16 mouse cellular contexts compared by ENCODE assay signal in genomic region chr10:89273001-89273680, GRCm38 (mm10).
DNase-seq lines count a peak whose midpoint lies in the region.
"Had no signal": no experiment of that assay in that cellular context is flagged by ENCODE, and none has a peak within 500 bp of the region (broad histone marks: within the 10 kb centered on the region; RNA-seq: fewer than 3 reads in every experiment).

No protein-coding gene starts in this region.

- intact Hi-C loops in heart, postnatal 10 days (cut with DNase I) = no loop called here

- no peak overlapping the region for H3K27ac ChIP-seq in heart, embryonic 10.5 days

- no peak overlapping the region for H3K4me3 ChIP-seq in heart, embryonic 10.5 days

- peak; percentile 77 for DNase-seq in heart, adult 11 months
- no peak for DNase-seq in heart, adult 18-20 months
- peak; percentile 61 for DNase-seq in heart, embryonic 10.5 days (ENCODE audit: low spot score)
- DNase-seq in heart, postnatal 10 days = no peak
- DNase-seq: adrenal gland, adult 2 months; adrenal gland, adult 8-10 months; adrenal gland, postnatal 10 days; adrenal gland, postnatal 14 days; adrenal gland, postnatal 25 days; adrenal gland, postnatal 36 days; B cell, adult 2 months; cerebellum, adult 11 months; cerebellum, adult 11-12 months; cerebellum, adult 18-20 months had no signal

- no peaks in the 10 kb centered on the region for H3K27me3 ChIP-seq in heart, embryonic 10.5 days (ENCODE audit: insufficient read depth, poor library complexity, severe bottlenecking)
- H3K27me3 ChIP-seq: CH12.LX had no signal

- 65% methylated on average over 3 of the region's 3 CpGs for WGBS in heart, embryonic 10.5 days

- H3K4me1 ChIP-seq in heart, embryonic 10.5 days = 0 out of 2 replicates have a peak, but pooled peaks cover 5% of the 10 kb centered on the region

- H3K36me3 ChIP-seq in heart, embryonic 10.5 days = no peaks in the 10 kb centered on the region
- H3K36me3 ChIP-seq: G1E had no signal

- H3K9me3 ChIP-seq in heart, embryonic 10.5 days = no peaks in the 10 kb centered on the region
- H3K9me3 ChIP-seq: G1E had no signal

Comparison
In these comparisons a context has a peak if more than half of its experiments do, and no peak if none do; other contexts are left out.
1. DNase-seq: peak in heart, adult 11 months (single experiment) and heart, embryonic 10.5 days (single experiment); none in heart, adult 18-20 months (0 of 2) and heart, postnatal 10 days (0 of 2).